Mouse (Mus musculus) macrophage (primary cell): ENCODE measurements around the gene Ccdc39. TPM values are rescaled to one million over a fixed set of nuclear protein-coding genes. Genes with fewer than 3 reads are reported as not detected.

ENCODE experiments used
- H3K27ac ChIP-seq: fragments of 350-480 bp; formaldehyde crosslinking; 2 replicates; pipeline ENCODE4 v1.9.0; 2021
- H3K36me3 ChIP-seq: fragments of 350-480 bp; formaldehyde crosslinking; 2 replicates; pipeline ENCODE4 v1.9.0; 2021; ENCODE audit errors: inconsistent target
- H3K4me3 ChIP-seq: fragments of 350-480 bp; formaldehyde crosslinking; 2 replicates; pipeline ENCODE4 v1.9.0; 2021; ENCODE audit errors: inconsistent target
- H3K79me2 ChIP-seq: fragments of 350-480 bp; formaldehyde crosslinking; 2 replicates; pipeline ENCODE4 v1.9.0; 2021; ENCODE audit errors: inconsistent target
- WGBS: methylation state at CpG from one replicate; pipeline ENCODE4 v1.1.7; 2026; ENCODE audit warnings: inconsistent platforms; ENCODE audit not compliant: missing documents; 5-methylcytosine and 5-hydroxymethylcytosine counted together
- polyA plus RNA-seq: library from polyadenylated mRNA; stranded (reverse); fragments of 250-400 nt; gene quantifications from 3 replicates; pipeline ENCODE4 v1.2.4, GENCODE M21; 2018; ENCODE audit warnings: inconsistent platforms
- total RNA-seq, 78 experiments: library from RNA; depleted of rRNA; stranded (reverse); fragments of 250-400 nt; gene quantifications; 1 replicate in 9 of 78; 2 replicates in 24 of 78; 3 replicates in 43 of 78; 4 replicates in 2 of 78; pipeline ENCODE4 v1.2.4; 2018; ENCODE audit warnings: inconsistent platforms in 56 of 78

Gene Ccdc39
- 1 to 10 TPM in 18 of 26 experiments, under 1 TPM in 8; 0.34 to 3.8 (median 1.2) TPM for total RNA-seq (2018; cell fraction: chromatin; rRNA removed)
- under 1 TPM in 25 of 26 experiments, not detected in 1; 0.03 to 0.54 (median 0.14) TPM for total RNA-seq (2018; cell fraction: cytosol; rRNA removed)
- total RNA-seq (2018; cell fraction: nucleus; rRNA removed): 1 to 10 TPM in 14 of 26 experiments, under 1 TPM in 12; 0.23 to 2.5 (median 1.0) TPM
- 0.18 to 0.26 TPM in 2 of 3 replicates, not detected in the other for polyA plus RNA-seq

DNA sequence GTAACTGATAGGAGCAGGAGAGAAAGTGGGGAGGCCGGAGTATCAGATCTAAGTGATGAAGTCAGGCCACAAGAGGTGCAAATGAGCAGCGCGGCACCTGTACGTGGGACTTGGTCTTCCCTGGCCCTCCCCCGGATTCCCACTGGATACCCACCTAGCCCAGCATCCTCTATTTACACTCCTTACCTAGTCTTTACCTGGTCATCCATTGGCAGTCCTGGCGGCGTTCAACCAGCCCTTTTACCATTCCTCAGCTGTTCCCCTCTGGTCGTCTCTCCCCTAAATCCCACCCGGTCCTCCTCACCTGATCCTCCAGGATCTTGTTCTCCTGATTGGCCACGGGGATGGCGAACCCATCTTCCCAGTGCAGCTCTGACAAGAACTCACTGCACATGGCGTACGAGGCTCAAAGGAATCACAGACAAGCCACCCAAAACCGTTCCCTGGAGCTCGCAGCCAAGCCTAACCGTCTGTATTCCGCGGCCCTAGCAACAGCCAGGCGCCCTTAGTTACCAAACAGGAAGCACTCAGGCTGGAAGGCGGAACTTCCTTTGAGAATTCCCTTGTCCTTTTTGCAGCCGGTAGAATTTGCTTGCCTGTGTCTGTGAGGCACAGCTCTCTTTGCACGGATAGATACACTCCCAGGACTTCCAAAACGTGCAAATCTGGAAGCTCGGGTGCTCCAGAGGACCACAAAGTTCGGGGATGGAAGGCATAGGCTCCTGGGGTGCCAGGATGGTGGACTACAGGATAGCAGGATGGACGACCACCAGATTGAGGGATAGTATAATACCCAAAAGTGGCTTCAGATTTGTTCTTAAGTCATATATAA lies at the start of gene Ccdc39:
TSS of gene Ccdc39 (minus strand) at position 510 of the 832 bp plus-strand sequence.
- H3K79me2 ChIP-seq: no peaks in the 10 kb centered on the region
- WGBS: 13% methylated on average over 25 of the region's 26 CpGs
- H3K27ac ChIP-seq: no peak within 1 kb of the TSS
- no peaks in the 10 kb centered on the region for H3K36me3 ChIP-seq
- H3K4me3 ChIP-seq: peak within 1 kb of the TSS; percentile 22

DNA sequence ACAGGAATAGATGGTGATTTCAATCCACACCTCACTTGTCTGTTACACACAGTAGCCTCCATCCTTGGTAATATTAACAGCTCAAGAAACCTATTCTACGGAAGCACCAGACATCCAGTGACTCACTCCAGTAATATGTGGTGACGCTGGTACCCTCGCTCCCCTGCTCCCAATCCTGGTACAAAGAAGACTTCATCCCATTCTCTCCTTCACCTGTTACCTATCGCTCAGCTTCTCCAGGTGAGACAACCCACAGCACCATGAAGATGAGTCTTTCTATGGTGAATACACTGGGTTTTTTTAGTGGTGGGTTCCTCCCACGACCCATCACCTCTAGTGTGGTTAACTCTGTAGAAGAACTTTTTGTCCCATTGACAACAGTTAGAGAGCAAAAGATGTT lies 49.3 kb upstream of the Ccdc39 start:
- WGBS: 96% methylated on average over 5 of the region's 5 CpGs
- H3K4me3 ChIP-seq: no peak overlapping the region
- H3K79me2 ChIP-seq: no peaks in the 10 kb centered on the region
- no peaks in the 10 kb centered on the region for H3K36me3 ChIP-seq
- no peak overlapping the region for H3K27ac ChIP-seq

- WGBS: 64% methylated on average over 8 of the region's 8 CpGs
- Histone ChIP-seq H3K79me2 (no peaks in the 10 kb centered on the region), H3K4me3 (no peak overlapping the region), H3K36me3 (no peaks in the 10 kb centered on the region), H3K27ac (no peak overlapping the region)
Measured at GRCm38 (mm10) chr3:33887438-33887837, 43.3 kb upstream of the Ccdc39 start.

DNA sequence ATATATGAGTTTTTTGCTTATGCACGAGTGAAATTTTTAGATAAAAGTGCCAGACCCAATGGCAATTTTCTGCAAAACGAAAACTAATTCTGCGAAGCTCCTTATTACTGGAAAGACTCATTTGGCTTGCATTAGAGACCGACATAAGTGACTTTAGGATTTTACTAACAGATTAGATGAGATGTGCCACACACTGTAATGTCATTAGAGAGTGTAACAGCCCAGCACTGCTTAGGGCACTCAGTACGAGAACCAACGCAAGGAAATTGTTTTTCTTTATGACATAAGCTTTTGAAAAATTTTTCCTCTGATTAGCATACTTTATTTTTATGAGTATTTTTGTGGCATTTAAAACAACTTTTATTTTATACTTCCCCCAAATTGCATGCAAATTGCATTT lies 39.0 kb upstream of the Ccdc39 start:
- Histone ChIP-seq H3K79me2 (no peaks in the 10 kb centered on the region), H3K4me3 (no peak overlapping the region), H3K27ac (no peak overlapping the region), H3K36me3 (no peaks in the 10 kb centered on the region)
- 94% methylated on average over 6 of the region's 6 CpGs for WGBS

- Histone ChIP-seq H3K4me3 (no peak overlapping the region), H3K79me2 (no peaks in the 10 kb centered on the region), H3K36me3 (no peaks in the 10 kb centered on the region), H3K27ac (no peak overlapping the region)
- 90% methylated on average over 1 of the region's 2 CpGs for WGBS
Measured at GRCm38 (mm10) chr3:33882695-33883094, 38.6 kb upstream of the Ccdc39 start.

GRCm38 (mm10) chr3:33878661-33879060 lies 34.6 kb upstream of the Ccdc39 start:
- no peak overlapping the region for H3K27ac ChIP-seq
- WGBS: 97% methylated on average over 5 of the region's 6 CpGs
- H3K36me3 ChIP-seq: no peaks in the 10 kb centered on the region
- no peak overlapping the region for H3K4me3 ChIP-seq
- H3K79me2 ChIP-seq: no peaks in the 10 kb centered on the region

DNA sequence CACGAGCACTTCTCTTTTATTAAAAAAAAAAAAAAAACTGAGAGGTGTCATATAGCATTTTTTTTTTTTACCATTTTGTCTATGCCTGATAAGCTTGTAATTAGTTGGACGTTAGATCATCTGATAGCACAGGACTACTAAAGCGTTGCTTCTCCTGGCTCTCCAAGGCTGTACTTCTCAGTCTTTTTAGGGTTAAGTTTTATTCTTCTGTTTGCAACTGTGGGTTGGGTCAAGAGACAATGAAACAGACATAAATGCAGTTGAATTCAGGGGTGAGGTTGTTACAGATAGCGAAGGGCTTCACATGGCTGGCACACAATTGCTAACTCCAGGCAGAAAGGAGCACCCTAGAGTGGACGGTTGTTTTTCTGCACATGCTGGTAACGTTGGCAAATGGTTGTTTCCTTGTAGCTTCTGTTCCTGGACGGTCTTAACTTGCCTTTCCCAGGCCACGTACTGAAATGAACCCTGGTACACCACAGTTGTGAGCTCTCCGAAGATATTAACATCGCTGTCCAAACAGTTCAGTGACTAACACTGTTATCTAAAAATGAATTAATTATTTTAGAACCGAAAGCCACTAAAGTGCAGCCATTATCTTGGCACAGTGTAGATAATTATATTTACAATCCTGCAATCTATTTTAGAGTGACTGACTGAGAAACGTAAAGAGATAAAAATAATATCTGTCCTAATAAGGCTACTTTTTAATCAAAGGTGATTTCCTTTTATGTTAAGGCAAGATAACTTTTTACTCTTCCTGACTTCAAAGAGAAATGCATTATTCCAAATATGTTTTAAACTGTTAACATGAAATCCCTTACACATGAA lies 30.6 kb upstream of the Ccdc39 start:
- Histone ChIP-seq H3K36me3 (no peaks in the 10 kb centered on the region), H3K4me3 (no peak overlapping the region), H3K79me2 (no peaks in the 10 kb centered on the region), H3K27ac (no peak overlapping the region)
- 81% methylated on average over 12 of the region's 12 CpGs for WGBS

DNA sequence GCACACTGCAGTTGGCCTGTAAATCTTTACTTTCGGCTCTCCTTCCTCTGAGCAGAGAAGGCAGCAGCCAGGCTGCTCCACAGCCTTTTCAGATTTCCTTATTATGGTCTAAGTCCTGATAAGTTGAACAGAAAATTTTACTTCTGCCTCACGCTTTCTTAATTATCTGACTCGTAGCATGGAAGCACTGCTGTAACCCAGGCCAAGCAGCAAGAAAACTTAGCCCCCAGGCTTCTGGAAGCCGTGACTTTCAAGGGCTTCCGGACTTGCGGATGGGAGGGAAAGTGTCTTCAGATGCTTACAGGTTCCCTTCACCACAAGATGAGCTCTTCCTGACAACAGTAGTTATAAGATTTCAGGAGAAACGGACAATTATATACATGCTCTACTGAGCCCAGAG lies 29.7 kb upstream of the Ccdc39 start:
- Histone ChIP-seq H3K36me3 (no peaks in the 10 kb centered on the region), H3K4me3 (no peak overlapping the region)

DNA sequence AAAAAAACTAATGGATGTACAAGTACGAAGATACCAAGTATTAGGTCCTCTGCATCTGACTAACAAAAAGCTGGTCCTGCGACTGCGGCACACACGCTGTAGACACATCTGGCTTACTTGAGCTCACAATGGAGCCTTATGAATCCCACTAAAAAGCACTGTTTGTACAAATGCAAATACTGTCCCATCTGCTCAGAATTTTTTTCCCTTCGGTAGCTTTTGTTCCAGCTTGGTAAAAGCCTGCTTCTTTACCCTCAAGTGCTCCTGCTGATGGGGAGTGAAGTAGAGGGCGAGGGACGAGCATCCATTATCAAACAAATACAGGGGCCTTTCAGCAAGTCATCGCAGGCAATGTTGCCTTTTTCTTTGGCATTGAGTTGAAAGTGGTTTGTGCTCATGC lies 29.3 kb upstream of the Ccdc39 start:
- H3K4me3 ChIP-seq: no peak overlapping the region
- H3K36me3 ChIP-seq: no peaks in the 10 kb centered on the region
- H3K79me2 ChIP-seq: no peaks in the 10 kb centered on the region
- no peak overlapping the region for H3K27ac ChIP-seq
- WGBS: 93% methylated on average over 8 of the region's 8 CpGs

More for the DNA sequence above, 29.7 kb upstream of the Ccdc39 start:
- WGBS: 95% methylated on average over 7 of the region's 7 CpGs
- Histone ChIP-seq H3K79me2 (no peaks in the 10 kb centered on the region), H3K27ac (no peak overlapping the region)

- H3K27ac ChIP-seq: no peak overlapping the region
- no peak overlapping the region for H3K4me3 ChIP-seq
- no peaks in the 10 kb centered on the region for H3K36me3 ChIP-seq
- H3K79me2 ChIP-seq: no peaks in the 10 kb centered on the region
Measured at GRCm38 (mm10) chr3:33864000-33864540, 20.0 kb upstream of the Ccdc39 start.

- WGBS: 8% methylated on average over 3 of the region's 3 CpGs
- Histone ChIP-seq H3K4me3 (no peak overlapping the region), H3K27ac (no peak overlapping the region), H3K79me2 (no peaks in the 10 kb centered on the region), H3K36me3 (no peaks in the 10 kb centered on the region)
Measured at GRCm38 (mm10) chr3:33858939-33859338, 14.8 kb upstream of the Ccdc39 start.

DNA sequence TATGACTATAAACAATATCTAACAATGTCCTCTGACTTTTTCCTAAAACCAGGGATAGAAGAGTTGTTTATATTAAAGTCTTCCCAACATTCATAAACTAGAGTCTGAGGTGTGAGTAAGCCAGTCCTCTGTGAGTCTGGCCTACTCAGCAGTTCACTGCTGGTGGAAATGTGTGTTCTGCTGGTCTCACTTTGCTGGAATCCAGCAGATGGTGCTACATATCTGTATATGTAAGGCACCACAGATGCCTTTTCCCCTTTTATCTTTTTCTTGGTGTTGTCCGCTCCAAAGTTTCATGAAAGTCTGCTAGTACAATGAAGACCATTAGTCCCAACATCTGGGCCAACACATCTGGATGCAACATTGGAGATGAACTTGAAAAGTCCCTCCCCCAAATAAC lies 9.0 kb upstream of the Ccdc39 start:
- Histone ChIP-seq H3K36me3 (no peaks in the 10 kb centered on the region), H3K4me3 (no peak overlapping the region), H3K27ac (no peak overlapping the region), H3K79me2 (no peaks in the 10 kb centered on the region)
- 75% methylated on average over 1 of the region's 1 CpGs for WGBS

- no peaks in the 10 kb centered on the region for H3K79me2 ChIP-seq
- H3K36me3 ChIP-seq: no peaks in the 10 kb centered on the region
- H3K4me3 ChIP-seq: no peak overlapping the region
- 90% methylated on average over 4 of the region's 4 CpGs for WGBS
- no peak overlapping the region for H3K27ac ChIP-seq
Measured at GRCm38 (mm10) chr3:33850856-33851255, 6.7 kb upstream of the Ccdc39 start.

DNA sequence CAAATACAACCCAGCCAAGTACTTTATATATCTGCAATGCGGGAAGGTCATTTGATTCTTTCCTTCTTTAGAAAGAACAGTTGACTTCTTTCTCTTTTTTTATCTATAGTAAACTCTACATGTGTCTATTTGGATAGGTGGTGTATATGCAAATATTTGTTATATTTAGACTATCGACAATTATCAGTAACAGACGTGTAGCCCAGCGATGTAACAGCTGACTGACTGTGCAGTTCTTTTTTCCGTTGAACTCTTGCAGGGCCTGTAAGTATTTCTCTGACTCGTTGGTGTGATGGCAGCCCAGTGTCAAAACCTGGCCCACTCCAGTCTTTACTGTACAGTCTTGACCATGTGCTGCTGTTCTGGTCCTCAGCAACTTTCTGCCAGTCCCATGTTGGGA lies 2.5 kb upstream of the Ccdc39 start:
- 85% methylated on average over 6 of the region's 6 CpGs for WGBS
- Histone ChIP-seq H3K27ac (no peak overlapping the region), H3K79me2 (no peaks in the 10 kb centered on the region), H3K36me3 (no peaks in the 10 kb centered on the region), H3K4me3 (no peak overlapping the region)
